Mouse (Mus musculus) intestine, embryonic 16.5 days (tissue): Measurements from ENCODE around the gene Apbb2. TPM values are rescaled to one million over a fixed set of nuclear protein-coding genes. Genes with fewer than 3 reads are reported as not detected.
A peak's percentile ranks its signal among the peaks of the same experiment; 100 is the strongest.

Experiments used
- ATAC-seq: fragments of 200-750 bp; cut with Nextera tagmentation; 2 replicates; pipeline ENCODE4 v1.8.0; 2017; ENCODE audit warnings: moderate TSS enrichment, moderate library complexity
- H3K27ac ChIP-seq: fragments of 300-500 bp; sonication (generic); 2 replicates; pipeline ENCODE4 v1.5.1; 2014; ENCODE audit warnings: mild to moderate bottlenecking, low read length
- H3K27me3 ChIP-seq: fragments of 300-500 bp; sonication (generic); replicated peaks from 2 replicates; pipeline ENCODE4 v1.6.1; 2014; ENCODE audit warnings: low read length, control low read depth, mixed read lengths; ENCODE audit not compliant: control insufficient read depth, insufficient read depth
- H3K36me3 ChIP-seq: fragments of 300-500 bp; sonication (generic); 2 replicates; pipeline ENCODE4 v1.6.1; 2014; ENCODE audit warnings: low read length, control low read depth; ENCODE audit not compliant: control insufficient read depth, insufficient read depth
- H3K4me1 ChIP-seq: fragments of 300-500 bp; sonication (generic); 2 replicates; pipeline ENCODE4 v1.6.1; 2014; ENCODE audit warnings: low read length, control low read depth, mixed read lengths; ENCODE audit not compliant: control insufficient read depth, insufficient read depth
- H3K4me2 ChIP-seq: fragments of 300-500 bp; sonication (generic); 2 replicates; pipeline ENCODE4 v1.6.1; 2014; ENCODE audit warnings: low read depth, low read length, control low read depth
- H3K4me3 ChIP-seq: fragments of 300-500 bp; sonication (generic); 2 replicates; pipeline ENCODE4 v1.5.1; 2014; ENCODE audit warnings: mild to moderate bottlenecking, low read length
- H3K9ac ChIP-seq: fragments of 300-500 bp; sonication (generic); 2 replicates; pipeline ENCODE4 v1.6.1; 2014; ENCODE audit warnings: low read depth, low read length
- H3K9me3 ChIP-seq: fragments of 300-500 bp; sonication (generic); 2 replicates; pipeline ENCODE4 v1.6.1; 2016; ENCODE audit warnings: low read length, control low read depth; ENCODE audit not compliant: control insufficient read depth
- WGBS: fragments of 180-500 bp; shearing (Covaris S2); extraction: QIAGEN DNeasy Blood & Tissue Kit; methylation state at CpG from one replicate; pipeline ENCODE4 v1.1.7; 2014; 5-methylcytosine and 5-hydroxymethylcytosine counted together
- polyA plus RNA-seq: library from polyadenylated mRNA; unstranded; fragments of >200 nt; fragmentation: Nextera tagmentation; extraction: Ambion mirVana; gene quantifications from 2 replicates; pipeline ENCODE4 v1.2.1, GENCODE M21; 2015

Apbb2 gene
- polyA plus RNA-seq: 31.2 and 32.8 TPM in 2 replicates

- peak within 1 kb of the TSS; percentile 90 for H3K4me2 ChIP-seq
- peak within 1 kb of the TSS; percentile 99 for H3K27ac ChIP-seq
- peak; percentile 96 for ATAC-seq
- H3K4me3 ChIP-seq: peak within 1 kb of the TSS; percentile 89
- H3K27me3 ChIP-seq: no peaks in the 10 kb centered on the region
- H3K4me1 ChIP-seq: peaks cover 32% of the 10 kb centered on the region
- H3K36me3 ChIP-seq: no peaks in the 10 kb centered on the region
- H3K9me3 ChIP-seq: no peaks in the 10 kb centered on the region
- 0% methylated on average over 34 of the region's 39 CpGs for whole genome bisulfite sequencing
- peak within 1 kb of the TSS; percentile 95 for H3K9ac ChIP-seq
Observed at GRCm38 (mm10) chr5:66618597-66618996, at the start of gene Apbb2. TSS of gene Apbb2 (minus strand) at chr5:66618784.

GRCm38 (mm10) chr5:66654220-66654619 is 35.6 kb upstream of the Apbb2 start:
- Histone ChIP-seq H3K9ac (no peak overlapping the region), H3K4me1 (0 out of 2 replicates have a peak, but pooled peaks cover 3% of the 10 kb centered on the region), H3K36me3 (no peaks in the 10 kb centered on the region), H3K27ac (no peak overlapping the region), H3K4me2 (no peak overlapping the region), H3K9me3 (no peaks in the 10 kb centered on the region), H3K4me3 (no peak overlapping the region), H3K27me3 (no peaks in the 10 kb centered on the region)
- WGBS: 28% methylated on average over 5 of the region's 5 CpGs
- ATAC-seq: peak; percentile 53; the same call in 1 of the 2 replicates

- no peak for ATAC-seq
- H3K9ac ChIP-seq: no peak overlapping the region
- WGBS: 56% methylated on average over 7 of the region's 7 CpGs
Observed at GRCm38 (mm10) chr5:66647504-66647903, 28.9 kb upstream of the Apbb2 start.

GRCm38 (mm10) chr5:66643260-66643659 is 24.7 kb upstream of the Apbb2 start:
- Histone ChIP-seq H3K27ac (no peak overlapping the region), H3K36me3 (no peaks in the 10 kb centered on the region), H3K27me3 (no peaks in the 10 kb centered on the region), H3K4me2 (no peak overlapping the region), H3K4me3 (no peak overlapping the region), H3K4me1 (no peaks in the 10 kb centered on the region), H3K9ac (no peak overlapping the region), H3K9me3 (no peaks in the 10 kb centered on the region)
- ATAC-seq: no peak
- 79% methylated on average over 5 of the region's 5 CpGs for WGBS

More at GRCm38 (mm10) chr5:66647504-66647903, 28.9 kb upstream of the Apbb2 start:
- Histone ChIP-seq H3K4me1 (no peaks in the 10 kb centered on the region), H3K4me3 (no peak overlapping the region), H3K4me2 (no peak overlapping the region), H3K9me3 (no peaks in the 10 kb centered on the region), H3K27ac (no peak overlapping the region), H3K36me3 (no peaks in the 10 kb centered on the region), H3K27me3 (no peaks in the 10 kb centered on the region)

- Histone ChIP-seq H3K4me1 (no peaks in the 10 kb centered on the region), H3K36me3 (no peaks in the 10 kb centered on the region), H3K4me3 (no peak overlapping the region), H3K9ac (no peak overlapping the region), H3K27me3 (no peaks in the 10 kb centered on the region), H3K9me3 (no peaks in the 10 kb centered on the region), H3K4me2 (no peak overlapping the region), H3K27ac (no peak overlapping the region)
- 84% methylated on average over 4 of the region's 4 CpGs for WGBS
- no peak for ATAC-seq
Observed at GRCm38 (mm10) chr5:66642156-66642555, 23.6 kb upstream of the Apbb2 start.

- no peaks in the 10 kb centered on the region for H3K36me3 ChIP-seq
- 59% methylated on average over 10 of the region's 10 CpGs for WGBS
- no peaks in the 10 kb centered on the region for H3K27me3 ChIP-seq
- H3K4me3 ChIP-seq: no peak overlapping the region
- H3K9me3 ChIP-seq: no peaks in the 10 kb centered on the region
- no peaks in the 10 kb centered on the region for H3K4me1 ChIP-seq
- H3K4me2 ChIP-seq: no peak overlapping the region
- H3K27ac ChIP-seq: no peak overlapping the region
- ATAC-seq: no peak
- no peak overlapping the region for H3K9ac ChIP-seq
Observed at GRCm38 (mm10) chr5:66635459-66636079, 17.0 kb upstream of the Apbb2 start.

GRCm38 (mm10) chr5:66627805-66628204 is 9.2 kb upstream of the Apbb2 start:
- H3K36me3 ChIP-seq: no peaks in the 10 kb centered on the region
- H3K9ac ChIP-seq: no peak overlapping the region
- no peak for ATAC-seq
- WGBS: 65% methylated on average over 7 of the region's 7 CpGs
- no peaks in the 10 kb centered on the region for H3K27me3 ChIP-seq
- H3K4me2 ChIP-seq: no peak overlapping the region
- no peak overlapping the region for H3K4me3 ChIP-seq
- no peak overlapping the region for H3K27ac ChIP-seq
- no peaks in the 10 kb centered on the region for H3K4me1 ChIP-seq
- H3K9me3 ChIP-seq: no peaks in the 10 kb centered on the region

- peaks cover 19% of the 10 kb centered on the region; the same call in 1 of the 2 replicates for H3K4me1 ChIP-seq
- no peaks in the 10 kb centered on the region for H3K27me3 ChIP-seq
- peak overlapping the region; percentile 56 for H3K4me3 ChIP-seq
- WGBS: under 1% methylated on average over 41 of the region's 41 CpGs
- H3K36me3 ChIP-seq: no peaks in the 10 kb centered on the region
- H3K27ac ChIP-seq: peak overlapping the region; percentile 65
- no peaks in the 10 kb centered on the region for H3K9me3 ChIP-seq
- ATAC-seq: peak; percentile 76
- H3K4me2 ChIP-seq: peak overlapping the region; percentile 90
- H3K9ac ChIP-seq: peak overlapping the region; percentile 73
Observed at GRCm38 (mm10) chr5:66620191-66620625, 1.6 kb upstream of the Apbb2 start.

GRCm38 (mm10) chr5:66619675-66620074 is 1.1 kb upstream of the Apbb2 start:
- Histone ChIP-seq H3K4me1 (peaks cover 24% of the 10 kb centered on the region), H3K27me3 (no peaks in the 10 kb centered on the region), H3K9ac (peak overlapping the region; percentile 73), H3K4me2 (peak overlapping the region; percentile 90), H3K27ac (peak overlapping the region; percentile 65), H3K9me3 (no peaks in the 10 kb centered on the region), H3K36me3 (no peaks in the 10 kb centered on the region), H3K4me3 (peak overlapping the region; percentile 56)
- no peak for ATAC-seq
- 38% methylated on average over 8 of the region's 8 CpGs for WGBS
